Mouse (Mus musculus) CH12.LX (cell line): ENCODE measurements around the gene Ppp1r35. TPM values are rescaled to one million over a fixed set of nuclear protein-coding genes. Genes with fewer than 3 reads are reported as not detected.

ENCODE experiments used
- DNase-seq: peaks from one replicate; pipeline ENCODE4 v3.0.0-alpha.2; 2013; ENCODE audit errors: extremely low read depth
- H3K27ac ChIP-seq: 2 replicates; pipeline ENCODE4 v1.5.1; 2012; ENCODE audit warnings: low read depth, mild to moderate bottlenecking, control low read depth, moderate library complexity; ENCODE audit not compliant: insufficient read depth
- H3K27me3 ChIP-seq: replicated peaks from 2 replicates; pipeline ENCODE3; 2012; ENCODE audit warnings: inconsistent platforms
- H3K36me3 ChIP-seq, 2 experiments: replicated peaks in 1 of 2; 2 replicates each; pipeline versions ENCODE3 to v1.6.1; 2012; ENCODE audit warnings: inconsistent platforms in 1 of 2, low read length in 1 of 2, mild to moderate bottlenecking in 1 of 2, mixed read lengths in 1 of 2, moderate library complexity in 1 of 2; ENCODE audit not compliant: control insufficient read depth in 1 of 2, insufficient read depth in 1 of 2
- H3K4me1 ChIP-seq, 2 experiments: 2 replicates each; pipeline ENCODE4 v1.6.1; 2012; ENCODE audit warnings: inconsistent platforms in 1 of 2, moderate library complexity in 1 of 2; ENCODE audit not compliant: insufficient read depth in 2 of 2, control insufficient read depth in 1 of 2
- H3K4me2 ChIP-seq: 2 replicates; pipeline ENCODE4 v1.6.1; 2012; ENCODE audit warnings: low read depth, mild to moderate bottlenecking, control low read depth; ENCODE audit not compliant: poor library complexity, insufficient read depth, severe bottlenecking
- H3K4me3 ChIP-seq, 3 experiments: fragments of 150-350 bp in 1 of 3; sonication (generic) in 1 of 3; replicated peaks in 1 of 3; 2 replicates each; pipeline versions ENCODE3 to v1.5.1; 2011 to 2012; ENCODE audit warnings: low read depth in 2 of 3, low read length in 2 of 3, mild to moderate bottlenecking in 2 of 3, moderate library complexity in 2 of 3, control low read depth in 1 of 3, improper control_type of control experiment in 1 of 3, inconsistent platforms in 1 of 3, mixed read lengths in 1 of 3; ENCODE audit not compliant: poor library complexity in 1 of 3
- H3K79me2 ChIP-seq: replicated peaks from 2 replicates; pipeline ENCODE4 v1.6.1; 2012; ENCODE audit warnings: mild to moderate bottlenecking, moderate library complexity; ENCODE audit not compliant: control insufficient read depth, poor library complexity, insufficient read depth, severe bottlenecking; ENCODE audit errors: extremely low read depth
- H3K9ac ChIP-seq: 2 replicates; pipeline ENCODE4 v1.6.1; 2012; ENCODE audit warnings: low read depth, mild to moderate bottlenecking, control low read depth, moderate library complexity; ENCODE audit not compliant: insufficient read depth
- H3K9me3 ChIP-seq: replicated peaks from 2 replicates; pipeline ENCODE3; 2012; ENCODE audit warnings: low read length, inconsistent platforms, mixed read lengths
- CHD1 ChIP-seq: IDR thresholded peaks from 2 replicates; pipeline ENCODE4 v1.6.1; 2012; ENCODE audit warnings: low read depth, low read length, improper control_type of control experiment, inconsistent platforms
- CHD2 ChIP-seq: IDR thresholded peaks from 2 replicates; pipeline ENCODE4 v1.6.1; 2011; ENCODE audit warnings: low read length, improper control_type of control experiment
- CTCF ChIP-seq, 2 experiments: IDR thresholded peaks in 1 of 2; conservative IDR thresholded peaks in 1 of 2; 2 replicates each; pipeline ENCODE4 v1.5.1; 2011 to 2012; ENCODE audit warnings: low read depth in 2 of 2, low read length in 2 of 2, improper control_type of control experiment in 1 of 2, inconsistent platforms in 1 of 2, mild to moderate bottlenecking in 1 of 2, moderate library complexity in 1 of 2
- E2F4 ChIP-seq: IDR thresholded peaks from 2 replicates; pipeline ENCODE4 v1.6.1; 2011; ENCODE audit warnings: low read depth, low read length, improper control_type of control experiment; ENCODE audit not compliant: insufficient replicate concordance
- ELF1 ChIP-seq: IDR thresholded peaks from 2 replicates; pipeline ENCODE4 v1.6.1; 2014; ENCODE audit warnings: low read depth, mild to moderate bottlenecking, inconsistent platforms, low read length, improper control_type of control experiment
- EP300 ChIP-seq: IDR thresholded peaks from 2 replicates; pipeline ENCODE4 v1.6.1; 2011; ENCODE audit warnings: low read length, improper control_type of control experiment
- HCFC1 ChIP-seq: IDR thresholded peaks from 2 replicates; pipeline ENCODE4 v1.6.1; 2012; ENCODE audit warnings: low read depth, mild to moderate bottlenecking, inconsistent platforms, low read length, improper control_type of control experiment
- IRF4 ChIP-seq: IDR thresholded peaks from 2 replicates; pipeline ENCODE4 v1.6.1; 2014; ENCODE audit warnings: low read depth, mild to moderate bottlenecking, inconsistent platforms, low read length, improper control_type of control experiment
- JUN ChIP-seq: IDR thresholded peaks from 2 replicates; pipeline ENCODE4 v1.6.1; 2011; ENCODE audit warnings: low read depth, mild to moderate bottlenecking, low read length, improper control_type of control experiment, moderate library complexity; ENCODE audit not compliant: insufficient read depth
- JUND ChIP-seq: conservative IDR thresholded peaks from 2 replicates; pipeline ENCODE4 v1.6.1; 2011; ENCODE audit warnings: low read depth, low read length, improper control_type of control experiment
- MAX ChIP-seq: IDR thresholded peaks from 2 replicates; pipeline ENCODE4 v1.6.1; 2011; ENCODE audit warnings: low read length, improper control_type of control experiment
- MAZ ChIP-seq: IDR thresholded peaks from 2 replicates; pipeline ENCODE4 v1.6.1; 2012; ENCODE audit warnings: low read depth, mild to moderate bottlenecking, inconsistent platforms, low read length, improper control_type of control experiment, moderate library complexity
- MEF2A ChIP-seq: IDR thresholded peaks from 2 replicates; pipeline ENCODE4 v1.6.1; 2014; ENCODE audit warnings: low read depth, mild to moderate bottlenecking, inconsistent platforms, low read length, improper control_type of control experiment, borderline replicate concordance
- NELFE ChIP-seq: IDR thresholded peaks from 2 replicates; pipeline ENCODE4 v1.6.1; 2011; ENCODE audit warnings: low read depth, low read length, improper control_type of control experiment
- RAD21 ChIP-seq: IDR thresholded peaks from 2 replicates; pipeline ENCODE4 v1.6.1; 2011; ENCODE audit warnings: low read depth, mild to moderate bottlenecking, low read length, improper control_type of control experiment, moderate library complexity
- SMC3 ChIP-seq: IDR thresholded peaks from 2 replicates; pipeline ENCODE4 v1.6.1; 2011; ENCODE audit warnings: low read depth, low read length, improper control_type of control experiment
- USF1 ChIP-seq: IDR thresholded peaks from 2 replicates; pipeline ENCODE4 v1.6.1; 2014; ENCODE audit warnings: low read depth, mild to moderate bottlenecking, inconsistent platforms, low read length, improper control_type of control experiment
- dilution Hi-C: fragments of 300-500 bp; cut with MboI; formaldehyde crosslinking; loops from 2 replicates; pipeline ENCODE4 v1.14.3; 2020; ENCODE audit warnings: low sequenced_read_pairs; ENCODE audit not compliant: extremely low pct_unique_long_range_greater_than_20kb, extremely low pct_ligation_motif_present
- in situ Hi-C: fragments of 300-500 bp; cut with MboI; formaldehyde crosslinking; loops from 3 replicates; pipeline ENCODE4 v1.14.3; 2019; ENCODE audit warnings: low sequenced_read_pairs, low pct_ligation_motif_present, low pct_unique_long_range_greater_than_20kb, mixed read lengths
- polyA plus RNA-seq: library from polyadenylated mRNA; unstranded; fragments of >175 nt; gene quantifications from 2 replicates; pipeline ENCODE4 v1.2.1, GENCODE M21; 2012; ENCODE audit warnings: low read depth; ENCODE audit not compliant: insufficient read length
- total RNA-seq, 2 experiments: library from RNA; depleted of rRNA; stranded (reverse); fragments of 300-350 nt in 1 of 2; fragments of >200 nt in 1 of 2; gene quantifications; 2 replicates each; pipeline ENCODE4 v1.2.3; 2012 to 2014

The Ppp1r35 gene
- total and polyA plus RNA-seq, 3 experiments, result 17.3 to 34.6 (median 23.3) TPM

DNA sequence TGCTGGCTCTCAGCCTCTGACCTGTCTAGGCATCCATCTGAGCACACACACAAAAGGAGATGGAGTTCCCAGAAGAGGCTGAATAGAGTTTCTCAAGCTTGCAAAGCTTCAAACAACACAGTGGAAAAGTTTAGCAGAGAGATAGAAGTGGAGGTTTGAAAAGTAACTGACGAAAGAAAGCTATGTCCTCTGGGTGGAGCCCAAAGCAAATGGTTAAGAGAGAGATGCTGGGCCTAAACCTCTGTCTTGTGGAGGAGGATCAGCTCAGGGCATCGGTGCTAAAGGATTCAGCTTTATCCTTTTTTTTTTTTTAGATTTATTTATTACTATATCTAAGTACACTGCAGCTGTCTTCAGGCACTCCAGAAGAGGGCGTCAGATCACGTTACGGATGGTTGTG lies 29.7 kb downstream of the Ppp1r35 start:
- no peak for TF ChIP-seq CHD1
- peak; percentile 56 for TF ChIP-seq RAD21
- TF ChIP-seq HCFC1, result no peak
- no peak for TF ChIP-seq NELFE
- no peak for TF ChIP-seq E2F4
- no peak for TF ChIP-seq JUND
- no peak for TF ChIP-seq MAZ
- no peak for TF ChIP-seq MEF2A
- no peak for TF ChIP-seq JUN
- peak in 1 of 2 experiments; percentile 55; a peak in 2 of 4 replicates for TF ChIP-seq CTCF (conservative IDR thresholded peaks at IDR 0.05 in 1 of 2, IDR thresholded peaks at IDR 0.05 in 1 of 2; ENCODE audit: low read depth in 2 of 2, low read length in 2 of 2)
- TF ChIP-seq ELF1, result no peak
- TF ChIP-seq SMC3, result peak; percentile 61

DNA sequence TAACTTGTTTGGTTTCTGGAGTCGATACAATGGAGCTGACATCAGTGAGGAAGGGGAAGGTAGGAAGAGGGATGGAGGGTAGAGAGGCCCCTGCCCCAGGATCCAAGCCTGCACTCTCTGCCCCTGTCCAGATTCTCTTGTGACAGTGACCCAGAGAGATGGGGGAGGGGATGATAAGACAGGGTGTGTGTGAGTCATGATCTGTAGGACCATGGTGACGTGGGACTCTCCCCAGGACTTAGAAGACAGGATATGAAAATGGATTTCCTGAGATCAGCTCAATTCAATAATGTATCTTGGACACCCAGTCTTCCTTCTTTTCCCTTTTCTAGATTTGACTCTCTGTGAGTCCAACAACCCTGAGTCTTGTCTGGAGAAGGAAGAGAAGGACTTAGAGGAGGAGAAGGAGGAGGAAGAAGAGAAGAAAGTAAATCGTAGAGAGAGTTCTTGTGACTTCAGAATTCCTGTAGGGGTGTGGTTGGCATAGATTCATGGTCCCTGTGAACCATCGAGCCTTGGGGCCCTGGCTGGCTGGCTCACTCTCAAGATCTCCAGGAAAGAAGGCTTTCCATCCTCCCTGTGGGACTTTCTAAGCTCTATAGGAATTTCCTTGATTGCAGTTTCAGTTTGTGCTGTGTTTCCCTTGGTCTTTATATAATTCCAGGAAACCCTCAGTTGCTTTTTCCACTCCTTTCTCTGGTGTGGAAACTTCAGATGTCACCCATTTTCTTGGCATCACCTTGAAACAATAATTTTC lies 39.0 kb downstream of the Ppp1r35 start:
- dilution Hi-C loops, result no loop called here
- Histone ChIP-seq H3K4me3 (no peak overlapping the region), H3K27me3 (no peaks in the 10 kb centered on the region), H3K9me3 (peaks cover 3% of the 10 kb centered on the region), H3K79me2 (no peaks in the 10 kb centered on the region), H3K4me2 (no peak overlapping the region), H3K4me1 (peaks cover 11 to 32% of the 10 kb centered on the region in 2 experiments), H3K27ac (no peak overlapping the region), H3K9ac (no peak overlapping the region), H3K36me3 (no peaks in the 10 kb centered on the region)
- TF ChIP-seq CHD2 (peak; percentile 61), USF1 (no peak), IRF4 (peak; percentile 8; the same call in 1 of the 2 replicates), EP300 (0 out of 2 replicates have a peak, but pooled peaks have one; percentile 29), JUND (0 out of 2 replicates have a peak, but pooled peaks have one; percentile 13), MAX (no peak)
- in situ Hi-C loops, result no loop called here
- peak; percentile 53 for DNase-seq

More for the DNA sequence above, 29.7 kb downstream of the Ppp1r35 start:
- in situ Hi-C loops, result no loop called here
- Histone ChIP-seq H3K9ac (no peak overlapping the region), H3K9me3 (no peaks in the 10 kb centered on the region), H3K27me3 (no peaks in the 10 kb centered on the region), H3K36me3 (no peaks in the 10 kb centered on the region), H3K4me1 (no peaks in the 10 kb centered on the region), H3K27ac (no peak overlapping the region), H3K4me3 (no peak overlapping the region), H3K4me2 (no peak overlapping the region), H3K79me2 (no peaks in the 10 kb centered on the region)
- dilution Hi-C loops, result no loop called here
- no peak for DNase-seq
